Mouse (Mus musculus) heart, adult 2 months (tissue): Measurements from ENCODE around the gene Tnfaip3.

Experiments used
- CTCF ChIP-seq: fragments of 200-600 bp; IDR thresholded peaks from 2 replicates; pipeline ENCODE4 v1.8.1; 2022; ENCODE audit warnings: antibody characterized with exemption, mild to moderate bottlenecking, moderate library complexity
- POLR2A ChIP-seq: fragments of 200-500 bp; IDR thresholded peaks from 2 replicates; pipeline ENCODE4 v1.6.1; 2011; ENCODE audit warnings: mild to moderate bottlenecking, low read depth, low read length, control low read depth; ENCODE audit not compliant: insufficient read depth

DNA sequence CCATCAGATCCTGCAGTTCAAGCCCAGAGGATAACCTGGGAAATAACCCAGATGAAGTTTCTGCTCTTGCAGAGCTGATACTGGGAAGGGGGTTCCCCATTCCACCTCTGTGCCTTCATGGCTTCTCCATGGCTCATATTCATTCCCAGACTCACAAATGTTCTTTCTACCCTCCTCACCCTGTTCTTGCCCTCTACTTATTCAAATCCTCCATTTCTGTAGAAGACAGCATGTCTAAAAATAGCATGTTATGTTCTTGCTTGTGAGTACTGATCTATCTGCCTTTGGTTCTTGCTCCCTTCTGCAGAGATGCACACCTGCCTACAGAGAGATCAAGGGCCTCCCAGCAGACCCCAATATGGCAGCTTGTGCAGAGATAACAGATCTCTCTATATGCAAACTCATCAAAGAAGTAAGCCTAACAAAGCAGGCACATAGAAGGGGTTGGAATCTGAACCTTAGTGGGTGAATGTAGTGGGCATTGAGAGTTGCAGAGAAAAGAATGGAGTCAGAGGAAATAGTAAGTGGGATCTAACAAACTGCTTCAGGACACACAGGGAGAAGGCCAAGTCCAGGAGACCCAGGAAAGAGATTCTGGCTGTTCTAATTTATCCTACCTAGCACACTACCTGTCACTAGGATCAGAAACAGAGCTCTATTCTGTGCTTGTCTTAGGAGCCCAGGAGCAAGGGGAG, 62.3 kb downstream of the Tnfaip3 start:
- TF ChIP-seq CTCF (no peak), POLR2A (no peak)
